Mouse (Mus musculus) cerebellum, postnatal 4 days (tissue): ENCODE data around the gene Tbk1.

Experiments used
- DNase-seq, 2 experiments: peaks; one replicate each; pipeline ENCODE4 v3.0.0; 2022; ENCODE audit warnings: low spot score in 2 of 2, mixed read lengths in 1 of 2

The Tbk1 gene

DNA sequence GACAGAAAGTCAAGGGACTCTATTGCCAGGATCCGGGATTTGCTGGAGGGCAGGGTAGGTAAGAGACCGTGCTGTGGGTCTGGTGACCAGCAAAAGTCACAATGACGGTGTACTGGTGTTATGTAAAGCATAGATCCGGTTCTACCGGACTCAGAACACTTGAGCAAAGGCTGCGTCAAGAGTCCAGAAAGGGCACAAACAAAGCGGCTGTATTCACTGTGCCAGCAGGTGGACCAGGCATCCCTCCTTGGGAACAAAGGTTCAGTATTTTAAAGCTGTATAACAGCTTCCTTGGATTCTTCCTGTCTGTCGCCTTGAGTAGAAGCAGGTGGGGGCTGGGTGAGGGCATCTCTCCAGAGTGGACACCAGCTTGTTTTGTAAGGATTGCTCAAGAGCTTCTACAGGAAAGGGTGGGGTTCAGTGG is 88.1 kb downstream of the Tbk1 start:
- DNase-seq, result no peak

- no peak for DNase-seq
Measured at GRCm38 (mm10) chr10:121497968-121498367, 88.6 kb downstream of the Tbk1 start.

GRCm38 (mm10) chr10:121496616-121497015 is 90.0 kb downstream of the Tbk1 start:
- no peak for DNase-seq
